Mouse (Mus musculus) cerebellum, postnatal 36 days (tissue): Measurements from ENCODE around the gene Exoc4.

Source experiments
- DNase-seq, 2 experiments: peaks; one replicate each; pipeline ENCODE4 v3.0.0; 2021 to 2022; ENCODE audit warnings: mixed read lengths in 2 of 2

Exoc4 gene

GRCm38 (mm10) chr6:33322849-33323248, 74.0 kb downstream of the Exoc4 start:
- DNase-seq = no peak

- no peak for DNase-seq
These were observed 74.5 kb downstream of the Exoc4 start for GRCm38 (mm10) chr6:33323386-33323785.

- no peak for DNase-seq
These were observed 79.4 kb downstream of the Exoc4 start for GRCm38 (mm10) chr6:33328326-33328725.

DNA sequence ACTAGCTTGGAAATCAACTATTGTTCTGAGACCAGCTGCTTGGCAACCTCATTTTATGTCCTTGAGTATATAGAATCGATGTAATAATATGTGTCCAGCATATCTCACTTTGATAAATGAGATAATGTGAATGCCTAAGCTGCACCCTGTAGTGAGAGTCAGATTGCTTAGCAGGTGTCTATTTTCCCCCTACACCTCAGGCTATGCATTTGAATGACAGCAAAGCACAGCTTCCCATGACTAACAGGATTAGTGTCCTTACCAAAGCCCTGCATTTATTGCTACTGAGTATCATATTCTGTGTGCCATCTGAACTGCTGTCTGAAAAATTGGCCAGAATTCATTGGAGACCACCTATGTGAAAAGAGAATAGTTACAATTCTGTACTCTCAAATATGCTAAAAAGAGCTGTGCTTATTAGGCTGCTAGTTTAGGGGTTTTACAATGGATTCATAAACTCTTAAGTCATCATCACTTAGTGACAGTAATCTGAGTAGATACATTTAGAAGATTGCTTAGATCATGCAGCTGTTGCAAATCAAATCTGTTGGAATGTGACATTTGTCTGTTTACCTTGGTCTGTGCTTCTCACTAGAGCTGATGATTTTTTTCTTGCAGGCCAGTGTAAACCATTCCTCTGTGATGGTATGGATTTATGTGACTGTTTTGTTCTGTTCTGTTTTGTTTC, 98.3 kb downstream of the Exoc4 start:
- no peak for DNase-seq

- DNase-seq = no peak
These were observed 112.7 kb downstream of the Exoc4 start for GRCm38 (mm10) chr6:33361613-33362012.

DNA sequence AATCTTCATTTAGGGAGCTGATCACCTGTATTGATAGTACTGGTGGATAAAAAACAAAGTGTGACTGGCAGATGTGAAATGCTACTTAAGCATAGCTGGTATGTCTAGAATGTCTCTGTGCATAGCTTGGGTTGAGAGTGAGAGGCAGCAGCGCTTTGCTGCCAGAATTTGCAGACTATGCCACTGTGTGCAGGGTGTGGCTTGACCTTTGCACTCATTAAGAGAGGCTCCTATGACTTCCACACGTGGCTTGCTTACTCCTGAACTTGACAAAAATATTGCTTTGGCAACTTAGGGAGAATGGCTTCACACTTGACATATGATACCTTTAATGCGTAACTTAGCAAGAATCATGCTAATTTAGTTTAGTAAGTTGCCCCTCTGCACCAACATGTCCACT, 131.6 kb downstream of the Exoc4 start:
- no peak for DNase-seq

- no peak for DNase-seq
These were observed 133.3 kb downstream of the Exoc4 start for GRCm38 (mm10) chr6:33382176-33382575.

DNA sequence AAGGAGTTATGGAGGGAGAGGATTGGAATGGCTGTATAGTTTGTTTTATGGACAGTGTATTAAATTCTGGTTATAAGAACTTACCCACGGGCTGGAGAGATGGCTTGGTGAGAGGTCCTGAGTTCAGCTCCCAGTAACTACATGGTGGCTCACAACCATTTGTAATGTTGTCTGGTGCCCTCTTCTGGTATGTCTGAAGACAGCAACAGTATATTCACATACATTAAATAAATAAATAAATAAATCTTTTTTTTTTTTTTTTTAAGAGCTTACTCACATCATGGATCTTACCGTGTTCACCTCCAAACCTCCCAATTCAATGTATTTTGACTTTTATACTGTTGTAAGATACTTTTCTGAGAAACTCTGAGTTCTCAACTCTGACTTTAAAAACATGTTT, 143.1 kb downstream of the Exoc4 start:
- DNase-seq = no peak

GRCm38 (mm10) chr6:33399491-33399890, 150.6 kb downstream of the Exoc4 start:
- DNase-seq = no peak

DNA sequence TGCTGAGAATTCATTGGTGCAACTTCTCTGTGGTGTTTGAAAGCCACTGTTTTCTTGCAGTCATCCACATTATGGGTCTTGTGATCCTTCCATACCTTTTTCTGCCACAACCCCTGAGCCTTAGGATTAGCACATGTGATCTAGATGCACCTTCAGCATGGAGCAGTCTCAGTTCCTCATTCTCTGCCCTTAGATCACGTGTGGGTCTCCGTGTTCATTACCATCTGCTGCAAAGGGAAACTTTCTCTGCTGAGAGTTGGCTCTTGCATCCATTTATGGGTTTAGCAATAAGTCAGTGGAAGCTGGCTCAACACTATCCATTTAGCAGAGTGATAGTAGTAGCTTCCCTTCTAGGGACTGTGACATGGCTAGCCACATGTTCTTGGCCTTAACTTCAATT, 152.3 kb downstream of the Exoc4 start:
- no peak for DNase-seq

GRCm38 (mm10) chr6:33405562-33406275, 156.8 kb downstream of the Exoc4 start:
- peak in 1 of 2 experiments; percentile 15 for DNase-seq

DNA sequence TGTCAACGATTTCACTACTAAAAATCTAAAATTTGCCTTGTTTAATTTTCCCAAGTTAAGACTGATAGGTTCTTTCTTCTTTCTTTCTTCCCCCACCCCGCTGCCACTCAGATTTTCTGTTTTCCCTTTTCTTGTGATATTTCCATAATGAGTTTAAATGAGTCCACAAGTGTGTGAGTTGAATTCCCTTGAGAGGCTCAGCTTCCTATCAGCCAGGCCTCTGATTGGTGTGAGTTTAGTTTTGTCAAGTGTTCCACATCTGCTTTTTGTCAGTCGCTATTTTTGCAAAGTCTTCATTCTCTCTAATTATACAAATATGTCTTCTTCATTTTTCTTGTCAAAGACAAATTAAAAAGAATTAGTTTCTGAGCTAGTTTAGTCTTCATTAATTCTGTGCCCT, 160.7 kb downstream of the Exoc4 start:
- no peak for DNase-seq

GRCm38 (mm10) chr6:33425007-33425406, 176.1 kb downstream of the Exoc4 start:
- DNase-seq = no peak

DNA sequence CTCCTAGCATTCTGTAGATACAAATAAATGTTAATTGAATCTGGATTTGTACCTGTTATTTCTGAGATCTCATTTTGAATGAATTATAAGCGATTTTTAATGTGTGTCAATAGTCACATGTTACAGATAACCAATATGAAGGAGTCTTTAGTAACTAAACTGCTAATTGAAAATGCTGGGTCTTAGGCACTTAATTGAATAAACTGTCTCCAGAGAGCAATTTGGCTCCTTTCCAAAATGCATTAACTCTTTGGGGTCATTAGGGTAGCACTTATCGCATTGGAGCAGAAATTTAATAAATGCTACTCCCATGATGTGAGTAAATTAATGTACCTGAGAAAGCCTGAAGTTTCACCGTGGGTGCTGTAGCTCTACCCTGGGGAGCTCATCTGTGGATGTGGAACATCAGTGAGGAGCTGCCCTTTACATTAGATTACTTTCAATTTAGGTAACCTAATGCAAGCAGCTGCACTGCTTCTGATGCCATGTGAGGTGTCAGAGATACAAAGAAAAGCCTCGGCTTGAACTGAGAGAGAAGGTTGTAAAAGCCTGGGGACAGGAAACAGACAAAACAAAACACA, 182.4 kb downstream of the Exoc4 start:
- no peak for DNase-seq

DNA sequence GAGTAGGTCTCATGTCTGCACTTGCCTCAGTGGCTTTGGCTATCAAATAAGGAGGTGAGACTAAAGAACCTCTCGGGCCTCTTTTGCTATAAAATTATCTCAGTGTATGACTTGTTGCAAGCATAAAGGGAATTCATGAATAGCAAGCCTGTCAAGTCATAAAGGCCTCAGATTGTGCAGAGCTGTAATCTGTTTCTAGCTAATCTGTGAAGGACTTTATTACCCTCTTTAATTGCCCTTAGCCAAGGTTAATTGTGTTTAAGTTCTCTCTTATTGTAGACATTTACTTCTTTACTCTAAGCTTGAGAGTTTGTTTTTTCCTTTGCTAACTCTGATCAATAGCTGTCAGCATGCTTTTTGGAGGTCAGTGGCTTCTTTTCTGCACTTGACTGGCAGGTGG, 191.6 kb downstream of the Exoc4 start:
- DNase-seq = no peak

GRCm38 (mm10) chr6:33453810-33454209, 204.9 kb downstream of the Exoc4 start:
- no peak for DNase-seq

DNA sequence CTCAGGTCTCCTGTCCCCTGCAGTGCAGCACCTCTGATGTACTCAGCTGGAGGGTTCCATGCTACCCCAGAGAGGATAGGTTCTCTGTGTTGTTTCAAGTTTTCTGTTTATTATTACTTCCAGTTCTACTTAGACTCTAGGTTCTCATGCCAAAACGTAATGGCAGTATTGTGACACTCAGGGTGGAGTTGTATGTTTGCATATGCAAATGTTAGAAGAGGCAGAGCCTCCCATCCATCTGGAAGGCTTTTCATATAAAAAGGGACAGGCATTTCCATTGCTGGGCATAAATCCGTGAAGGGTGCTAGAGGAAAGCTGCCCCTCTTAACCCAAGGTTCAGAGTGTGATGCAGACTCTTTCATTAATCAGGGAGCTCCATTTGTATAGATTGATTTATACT, 205.5 kb downstream of the Exoc4 start:
- DNase-seq = no peak

DNA sequence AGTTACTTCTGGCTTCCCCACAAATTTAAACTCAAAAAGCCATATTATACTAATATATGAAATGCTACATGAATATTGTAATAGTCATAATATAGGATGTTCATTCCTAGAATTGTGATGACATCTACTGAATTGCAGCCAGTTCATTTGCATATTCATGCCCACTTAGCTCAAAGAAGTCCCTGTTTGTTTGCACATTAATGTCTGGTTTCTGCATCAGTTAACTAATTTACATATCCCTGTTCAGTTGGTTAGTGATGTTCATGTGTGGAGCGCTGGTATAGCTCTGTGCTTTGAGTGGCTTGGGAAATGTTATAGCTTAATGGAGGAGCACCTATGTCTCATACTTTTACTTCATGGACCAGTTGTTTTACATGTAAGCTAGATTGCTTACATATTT, 206.4 kb downstream of the Exoc4 start:
- DNase-seq = no peak

DNA sequence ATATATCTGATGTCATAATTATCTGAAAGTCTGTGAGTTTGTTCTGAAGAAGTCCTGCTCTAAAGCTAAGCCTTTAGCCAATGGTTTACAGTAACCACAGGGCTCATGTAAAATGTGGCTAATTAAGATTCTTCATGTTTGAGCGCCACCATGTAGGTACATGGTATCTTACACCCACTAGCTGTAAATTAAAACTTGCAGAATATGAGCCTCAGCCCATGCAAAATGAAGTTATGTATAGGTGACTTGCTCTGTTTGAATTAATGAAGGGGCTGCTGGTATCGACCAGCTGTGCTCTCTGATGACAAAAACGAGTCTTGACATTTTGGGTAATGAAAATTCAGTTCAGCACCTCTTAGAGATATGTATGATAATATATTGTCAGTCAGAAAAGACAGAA, 216.0 kb downstream of the Exoc4 start:
- no peak for DNase-seq

DNA sequence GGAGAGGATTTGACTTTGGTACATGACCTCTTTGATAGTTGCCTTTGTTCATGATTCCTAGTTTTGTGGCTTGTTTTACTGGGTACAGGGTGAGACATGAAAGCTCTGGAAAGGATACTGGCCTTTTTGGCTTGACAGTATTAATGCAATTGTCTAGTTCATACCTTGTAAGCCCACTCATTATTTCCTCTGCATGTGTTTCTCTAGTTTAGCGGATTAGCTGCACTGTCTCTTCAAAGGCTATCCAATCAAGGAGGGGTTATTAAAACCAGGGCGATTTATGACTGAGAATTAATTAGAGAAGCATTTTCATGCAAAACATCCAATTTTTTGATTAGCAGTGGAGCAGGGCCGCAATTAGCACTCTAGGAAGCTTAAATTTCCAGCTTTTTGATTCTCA, 216.5 kb downstream of the Exoc4 start:
- no peak for DNase-seq

DNA sequence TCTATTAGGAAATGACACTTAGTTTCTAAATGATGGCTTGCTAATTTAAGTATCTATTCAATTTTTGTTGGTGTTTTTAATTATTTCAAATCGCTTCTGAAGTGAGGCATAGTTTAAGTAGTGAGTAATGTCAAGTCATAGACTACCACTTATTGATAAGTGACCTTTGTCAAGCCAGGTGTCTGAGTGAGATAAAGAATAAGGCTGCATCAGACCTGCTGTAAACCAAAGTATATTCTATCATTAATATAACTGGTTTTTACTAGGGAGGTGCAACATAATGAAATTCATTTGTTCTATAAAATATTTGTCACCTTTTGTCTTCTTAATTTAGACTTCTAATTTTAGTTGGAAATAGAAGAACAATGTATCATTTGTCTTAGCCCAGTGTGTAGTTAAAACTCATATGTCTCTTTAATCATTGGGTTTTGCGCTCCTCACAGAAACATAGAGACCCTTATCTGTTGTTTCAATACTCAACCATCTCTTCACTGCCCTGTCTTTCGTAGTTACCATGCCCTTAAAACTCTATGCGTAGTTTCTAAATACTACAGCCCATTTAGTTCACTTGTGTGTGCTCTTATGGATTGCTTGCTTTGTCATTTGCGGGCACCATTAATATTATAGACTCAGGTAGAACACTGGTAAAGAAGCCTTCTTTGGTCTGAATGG, 217.4 kb downstream of the Exoc4 start:
- no peak for DNase-seq

- no peak for DNase-seq
These were observed 219.6 kb downstream of the Exoc4 start for GRCm38 (mm10) chr6:33468480-33468879.

DNA sequence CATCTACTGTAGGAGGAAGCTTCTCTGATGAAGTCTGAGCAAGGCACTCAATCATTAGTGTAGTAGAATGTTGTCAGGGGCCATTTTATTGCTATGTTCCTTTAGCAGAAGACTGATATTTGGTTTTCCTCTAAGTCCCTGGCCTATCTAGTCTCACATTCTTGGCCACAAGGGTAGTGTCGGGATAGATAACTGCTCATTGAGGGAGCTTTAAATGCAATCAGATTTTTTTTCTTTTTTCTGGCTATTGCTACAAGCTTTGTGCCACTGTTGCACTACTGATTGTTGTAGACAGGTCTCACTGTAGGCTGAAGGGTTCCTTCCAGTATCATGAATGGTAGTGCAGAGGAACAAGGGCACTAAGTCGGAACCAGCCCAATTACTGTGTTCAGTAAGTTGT, 227.2 kb downstream of the Exoc4 start:
- no peak for DNase-seq

- DNase-seq = no peak
These were observed 235.7 kb downstream of the Exoc4 start for GRCm38 (mm10) chr6:33484568-33484967.
